Mouse (Mus musculus): ENCODE results near the gene Zdhhc17. TPM values are rescaled to one million over a fixed set of nuclear protein-coding genes. Genes with fewer than 3 reads are reported as not detected.

The Zdhhc17 gene
- polyA plus RNA-seq, 1 experiment from 2014 or later, result 16.8 TPM

GRCm38 (mm10) chr10:111040078-111040656 lies 30.2 kb upstream of the Zdhhc17 start:
- ATAC-seq (no peak), DNase-seq (ENCODE audit: low spot score) (peak; percentile 17)
- no peaks in the 10 kb centered on the region for H3K4me1 ChIP-seq (ENCODE audit: insufficient read depth, low read depth, low read length)
- no peak overlapping the region for H3K27ac ChIP-seq (ENCODE audit: low read length)
- H3K9me3 ChIP-seq (ENCODE audit: low read length), result no peaks in the 10 kb centered on the region
- 52% methylated on average over 7 of the region's 7 CpGs for WGBS
- H3K9ac ChIP-seq (replicated peaks; ENCODE audit: low read depth), result no peak overlapping the region
- TF ChIP-seq CTCF (IDR thresholded peaks at IDR 0.05), result no peak
- no peak for TF ChIP-seq EP300 (IDR thresholded peaks at IDR 0.05)
- no peak overlapping the region for H3K4me2 ChIP-seq (replicated peaks; ENCODE audit: low read depth, low read length)
- H3K4me3 ChIP-seq (ENCODE audit: low read depth, low read length), result no peak overlapping the region
- no peaks in the 10 kb centered on the region for H3K36me3 ChIP-seq (ENCODE audit: insufficient read depth, low read length)
- H3K27me3 ChIP-seq (replicated peaks; ENCODE audit: insufficient read depth, low read length), result no peaks in the 10 kb centered on the region

GRCm38 (mm10) chr10:111036851-111037250 lies 26.9 kb upstream of the Zdhhc17 start:
- TF ChIP-seq EP300 (IDR thresholded peaks at IDR 0.05) (no peak), CTCF (IDR thresholded peaks at IDR 0.05) (no peak)
- ATAC-seq (no peak), DNase-seq (ENCODE audit: low spot score) (no peak)
- no peaks in the 10 kb centered on the region for H3K4me1 ChIP-seq (ENCODE audit: insufficient read depth, low read depth, low read length)
- H3K4me3 ChIP-seq (ENCODE audit: low read depth, low read length), result no peak overlapping the region
- no peaks in the 10 kb centered on the region for H3K27me3 ChIP-seq (replicated peaks; ENCODE audit: insufficient read depth, low read length)
- no peak overlapping the region for H3K4me2 ChIP-seq (replicated peaks; ENCODE audit: low read depth, low read length)
- H3K9ac ChIP-seq (replicated peaks; ENCODE audit: low read depth), result no peak overlapping the region
- H3K27ac ChIP-seq (ENCODE audit: low read length), result no peak overlapping the region
- H3K36me3 ChIP-seq (ENCODE audit: insufficient read depth, low read length), result no peaks in the 10 kb centered on the region
- 51% methylated on average over 1 of the region's 1 CpGs for WGBS
- H3K9me3 ChIP-seq (ENCODE audit: low read length), result no peaks in the 10 kb centered on the region

GRCm38 (mm10) chr10:111035134-111035533 lies 25.2 kb upstream of the Zdhhc17 start:
- Histone ChIP-seq H3K4me2 (replicated peaks; ENCODE audit: low read depth, low read length) (no peak overlapping the region), H3K4me3 (ENCODE audit: low read depth, low read length) (no peak overlapping the region), H3K27me3 (replicated peaks; ENCODE audit: insufficient read depth, low read length) (no peaks in the 10 kb centered on the region), H3K9me3 (ENCODE audit: low read length) (no peaks in the 10 kb centered on the region), H3K9ac (replicated peaks; ENCODE audit: low read depth) (no peak overlapping the region), H3K36me3 (ENCODE audit: insufficient read depth, low read length) (no peaks in the 10 kb centered on the region), H3K4me1 (ENCODE audit: insufficient read depth, low read depth, low read length) (no peaks in the 10 kb centered on the region), H3K27ac (ENCODE audit: low read length) (no peak overlapping the region)
- ATAC-seq, result no peak
- no peak for TF ChIP-seq EP300 (IDR thresholded peaks at IDR 0.05)
- TF ChIP-seq CTCF (IDR thresholded peaks at IDR 0.05), result no peak
- WGBS, result 83% methylated on average over 1 of the region's 1 CpGs
- no peak for DNase-seq (ENCODE audit: low spot score)

GRCm38 (mm10) chr10:111031511-111032365 lies 21.8 kb upstream of the Zdhhc17 start:
- peak; percentile 41 for DNase-seq (ENCODE audit: low spot score)
- Histone ChIP-seq H3K4me2 (replicated peaks; ENCODE audit: low read depth, low read length) (peak overlapping the region; percentile 53), H3K9me3 (ENCODE audit: low read length) (no peaks in the 10 kb centered on the region), H3K27ac (ENCODE audit: low read length) (no peak overlapping the region), H3K27me3 (replicated peaks; ENCODE audit: insufficient read depth, low read length) (no peaks in the 10 kb centered on the region), H3K36me3 (ENCODE audit: insufficient read depth, low read length) (no peaks in the 10 kb centered on the region), H3K9ac (replicated peaks; ENCODE audit: low read depth) (0 out of 2 replicates have a peak overlapping the region, but pooled peaks have one; percentile 29), H3K4me1 (ENCODE audit: insufficient read depth, low read depth, low read length) (no peaks in the 10 kb centered on the region), H3K4me3 (ENCODE audit: low read depth, low read length) (peak overlapping the region; percentile 28)
- ATAC-seq, result no peak; the same call in 1 of the 2 replicates
- TF ChIP-seq EP300 (IDR thresholded peaks at IDR 0.05), result no peak
- no peak for TF ChIP-seq CTCF (IDR thresholded peaks at IDR 0.05)
- 36% methylated on average over 20 of the region's 20 CpGs for WGBS

- WGBS, result 69% methylated on average over 2 of the region's 2 CpGs
- no peaks in the 10 kb centered on the region for H3K9me3 ChIP-seq (ENCODE audit: low read length)
- H3K27me3 ChIP-seq (replicated peaks; ENCODE audit: insufficient read depth, low read length), result no peaks in the 10 kb centered on the region
- H3K36me3 ChIP-seq (ENCODE audit: insufficient read depth, low read length), result no peaks in the 10 kb centered on the region
- TF ChIP-seq EP300 (IDR thresholded peaks at IDR 0.05) (no peak), CTCF (IDR thresholded peaks at IDR 0.05) (no peak)
- no peak for ATAC-seq
- H3K27ac ChIP-seq (ENCODE audit: low read length), result no peak overlapping the region
- peak overlapping the region; percentile 53; the same call in 1 of the 2 replicates for H3K4me2 ChIP-seq (replicated peaks; ENCODE audit: low read depth, low read length)
- H3K9ac ChIP-seq (replicated peaks; ENCODE audit: low read depth), result no peak overlapping the region
- no peaks in the 10 kb centered on the region for H3K4me1 ChIP-seq (ENCODE audit: insufficient read depth, low read depth, low read length)
- no peak for DNase-seq (ENCODE audit: low spot score)
- H3K4me3 ChIP-seq (ENCODE audit: low read depth, low read length), result no peak overlapping the region
These were observed 20.9 kb upstream of the Zdhhc17 start for GRCm38 (mm10) chr10:111030845-111031244.

- H3K9me3 ChIP-seq (ENCODE audit: low read length), result no peaks in the 10 kb centered on the region
- no peak overlapping the region for H3K9ac ChIP-seq (replicated peaks; ENCODE audit: low read depth)
- no peak overlapping the region for H3K4me2 ChIP-seq (replicated peaks; ENCODE audit: low read depth, low read length)
- no peaks in the 10 kb centered on the region for H3K4me1 ChIP-seq (ENCODE audit: insufficient read depth, low read depth, low read length)
- H3K4me3 ChIP-seq (ENCODE audit: low read depth, low read length), result no peak overlapping the region
- no peaks in the 10 kb centered on the region for H3K27me3 ChIP-seq (replicated peaks; ENCODE audit: insufficient read depth, low read length)
- ATAC-seq (no peak), DNase-seq (ENCODE audit: low spot score) (no peak)
- no peak overlapping the region for H3K27ac ChIP-seq (ENCODE audit: low read length)
- TF ChIP-seq CTCF (IDR thresholded peaks at IDR 0.05) (no peak), EP300 (IDR thresholded peaks at IDR 0.05) (no peak)
- 80% methylated on average over 6 of the region's 6 CpGs for WGBS
- no peaks in the 10 kb centered on the region for H3K36me3 ChIP-seq (ENCODE audit: insufficient read depth, low read length)
These were observed 16.2 kb upstream of the Zdhhc17 start for GRCm38 (mm10) chr10:111026106-111026505.

All from lung, postnatal 0 days (tissue).